Mouse (Mus musculus) MEL (cell line): Measurements from ENCODE around the gene Il31ra.

ENCODE experiments used
- CHD1 ChIP-seq: IDR thresholded peaks from 2 replicates; pipeline ENCODE4 v1.6.1; 2012; ENCODE audit warnings: low read depth, mild to moderate bottlenecking, inconsistent platforms, low read length, improper control_type of control experiment
- CTCF ChIP-seq, 3 experiments: IDR thresholded peaks in 2 of 3; conservative IDR thresholded peaks in 1 of 3; 2 replicates each; pipeline ENCODE4 v1.5.1; 2011 to 2012; ENCODE audit warnings: low read length in 3 of 3, low read depth in 2 of 3, mild to moderate bottlenecking in 2 of 3, improper control_type of control experiment in 1 of 3, inconsistent platforms in 1 of 3, mixed read lengths in 1 of 3, moderate library complexity in 1 of 3; ENCODE audit not compliant: control insufficient read depth in 1 of 3, insufficient read depth in 1 of 3, poor library complexity in 1 of 3, severe bottlenecking in 1 of 3
- EP300 ChIP-seq, 2 experiments: IDR thresholded peaks; 2 replicates each; pipeline ENCODE4 v1.6.1; 2011; ENCODE audit warnings: improper control_type of control experiment in 2 of 2, low read length in 2 of 2, low read depth in 1 of 2, mild to moderate bottlenecking in 1 of 2
- GATA1 ChIP-seq: IDR thresholded peaks from 2 replicates; pipeline ENCODE4 v1.6.1; 2011; ENCODE audit warnings: low read depth, low read length, improper control_type of control experiment
- NELFE ChIP-seq: IDR thresholded peaks from 2 replicates; pipeline ENCODE4 v1.6.1; 2011; ENCODE audit warnings: low read depth, low read length, improper control_type of control experiment
- TAL1 ChIP-seq: IDR thresholded peaks from 2 replicates; pipeline ENCODE4 v1.6.1; 2012; ENCODE audit warnings: mild to moderate bottlenecking, inconsistent platforms, low read length, moderate library complexity, mixed read lengths
- UBTF ChIP-seq: IDR thresholded peaks from 2 replicates; pipeline ENCODE4 v1.6.1; 2012; ENCODE audit warnings: low read depth, mild to moderate bottlenecking, inconsistent platforms, low read length, improper control_type of control experiment, moderate library complexity, borderline replicate concordance; ENCODE audit not compliant: insufficient read depth

DNA sequence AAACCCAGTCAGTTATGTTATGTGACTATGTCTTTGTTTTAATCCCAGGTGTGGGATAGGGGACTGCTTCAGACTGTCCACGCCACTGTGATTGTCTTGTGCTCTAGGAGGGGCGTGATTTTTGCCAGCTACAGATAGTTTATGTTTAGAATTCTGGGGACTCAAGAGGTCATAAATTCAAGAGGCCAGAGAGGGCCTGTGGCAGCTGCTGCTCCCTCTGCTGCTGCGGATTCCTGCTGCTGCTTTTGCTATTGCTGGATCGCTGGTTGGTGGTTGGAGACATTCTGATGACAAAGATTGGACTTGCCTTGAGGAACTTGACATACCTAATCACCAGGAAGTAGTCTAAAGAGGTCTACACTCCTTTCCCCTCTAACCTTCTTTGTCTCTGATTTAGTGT, 57.5 kb downstream of the Il31ra start:
- TF ChIP-seq CTCF (IDR thresholded peaks at IDR 0.05 in 2 of 3, conservative IDR thresholded peaks at IDR 0.05 in 1 of 3; ENCODE audit: control insufficient read depth in 1 of 3, insufficient read depth in 1 of 3, low read depth in 2 of 3, low read length in 3 of 3, poor library complexity in 1 of 3, severe bottlenecking in 1 of 3) (no peak), CHD1 (no peak), GATA1 (no peak), EP300 (IDR thresholded peaks at IDR 0.05; ENCODE audit: low read depth in 1 of 2, low read length in 2 of 2) (no peak), UBTF (no peak), NELFE (no peak), TAL1 (no peak)
